Mouse (Mus musculus): Measurements from ENCODE around the gene Foxo6.

- TF ChIP-seq CTCF (IDR thresholded peaks at IDR 0.05; ENCODE audit: borderline replicate concordance, extremely low read depth, insufficient read depth, insufficient read length) (no peak), POLR2A (IDR thresholded peaks at IDR 0.05; ENCODE audit: borderline replicate concordance, extremely low read depth, insufficient read depth, insufficient read length, poor library complexity, severe bottlenecking) (no peak)
Observed at GRCm38 (mm10) chr4:120291106-120291822, 4.1 kb upstream of the Foxo6 start.

Measured in brain, embryonic 14.5 days (tissue).